Mouse (Mus musculus) c-Kit-positive CD71-negative TER-119-negative erythroid progenitor cells, embryonic 14.5 days (primary cell): ENCODE measurements at regions not wholly inside any gene's neighbourhood (a gene's known extent, or its start where the extent isn't known, plus 50 kb on each side); places are given as distances from the start of the nearest gene placed in this dataset.

Source experiments
- DNase-seq: peaks from one replicate; pipeline ENCODE4 v3.0.0-alpha.2; 2013; ENCODE audit warnings: low read depth

DNA sequence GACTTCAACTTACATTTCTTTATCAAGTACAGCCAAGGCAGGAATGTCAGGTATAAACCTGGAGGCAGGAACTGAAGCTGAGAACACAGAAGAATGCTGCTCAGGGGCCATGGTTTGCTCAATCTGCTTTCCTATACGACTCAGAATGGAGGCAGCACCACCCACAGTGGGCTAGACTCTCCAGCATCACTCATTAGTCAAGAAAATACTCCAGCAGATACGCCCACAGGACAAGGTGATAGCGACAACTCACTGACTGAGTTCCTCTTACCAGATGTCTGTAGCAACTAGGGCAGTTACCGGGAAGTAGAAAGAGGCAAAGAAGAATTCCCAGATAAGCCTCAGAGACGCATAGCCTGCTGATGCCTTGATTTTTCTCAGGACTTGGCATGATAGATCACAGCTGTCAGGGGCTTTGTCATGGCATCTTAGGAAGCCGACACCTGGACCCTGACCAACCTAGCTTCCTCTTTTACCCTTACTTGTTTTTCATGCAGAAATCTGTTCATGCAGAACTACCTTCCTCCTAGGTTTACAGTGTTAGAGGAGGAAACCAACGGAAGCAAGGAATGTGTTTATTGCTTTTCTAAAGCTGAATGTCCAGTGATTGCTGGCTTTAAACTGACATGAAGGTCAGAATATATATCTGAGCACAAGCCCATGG lies 110.7 kb upstream of the Sp4 start:
- no peak for DNase-seq

DNA sequence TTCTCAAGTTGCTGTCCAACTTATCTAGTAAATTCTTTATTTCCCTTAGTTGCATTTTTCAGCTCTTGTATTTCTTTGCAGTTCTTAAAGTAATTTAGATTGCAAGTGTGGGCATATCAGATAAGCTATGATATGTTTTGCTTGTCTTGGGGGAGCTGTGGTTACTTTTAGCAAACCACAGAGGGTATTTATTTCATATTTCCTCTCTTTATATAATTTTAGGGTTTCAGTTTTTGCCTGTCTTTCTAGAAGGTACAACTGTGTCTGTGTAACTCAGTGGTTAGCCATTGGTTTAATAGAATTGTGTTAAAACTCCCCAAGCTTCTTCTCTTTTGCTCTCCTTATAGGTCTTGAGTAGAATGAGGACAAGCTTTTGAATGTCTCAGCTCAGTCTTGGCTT lies 109.7 kb upstream of the Sp4 start:
- no peak for DNase-seq

DNA sequence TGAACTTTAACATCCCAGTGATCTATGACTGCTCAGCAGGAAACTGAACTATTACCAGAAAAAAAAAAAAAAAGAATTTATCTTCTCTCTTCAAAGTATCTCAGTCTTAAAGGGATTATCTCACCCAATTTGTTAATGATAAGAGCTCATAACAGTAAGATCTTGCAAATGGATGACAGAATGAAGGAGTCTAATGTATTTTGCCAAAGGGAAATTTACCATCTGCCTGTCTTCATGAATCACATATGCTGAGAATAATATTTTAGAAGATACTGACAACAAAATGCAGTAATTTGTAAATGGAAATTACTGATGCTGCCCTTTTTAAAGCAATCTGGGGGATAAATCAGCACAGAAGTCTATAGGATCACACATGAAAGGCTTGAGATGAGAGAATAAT lies 103.9 kb upstream of the Sp4 start:
- DNase-seq = no peak

DNA sequence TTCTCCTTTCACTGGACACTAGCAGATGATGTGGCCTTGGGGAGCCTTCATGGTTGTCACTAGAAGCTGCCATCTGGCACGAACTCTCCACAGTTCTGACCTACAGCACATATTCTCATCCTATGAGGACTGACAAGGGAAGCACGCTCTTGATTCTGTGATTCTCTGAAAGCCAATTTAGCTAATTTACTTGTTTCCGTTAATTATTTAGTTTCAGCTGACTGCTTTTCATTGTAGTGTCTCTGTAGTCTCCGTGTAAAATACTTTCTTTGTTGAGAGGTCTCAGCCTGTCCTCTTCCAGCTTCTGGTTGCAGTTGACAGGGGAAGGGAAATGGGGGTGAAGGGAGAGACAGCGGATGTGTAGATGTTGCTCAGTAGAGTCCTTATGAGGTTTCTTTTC lies 102.9 kb upstream of the Sp4 start:
- no peak for DNase-seq

DNA sequence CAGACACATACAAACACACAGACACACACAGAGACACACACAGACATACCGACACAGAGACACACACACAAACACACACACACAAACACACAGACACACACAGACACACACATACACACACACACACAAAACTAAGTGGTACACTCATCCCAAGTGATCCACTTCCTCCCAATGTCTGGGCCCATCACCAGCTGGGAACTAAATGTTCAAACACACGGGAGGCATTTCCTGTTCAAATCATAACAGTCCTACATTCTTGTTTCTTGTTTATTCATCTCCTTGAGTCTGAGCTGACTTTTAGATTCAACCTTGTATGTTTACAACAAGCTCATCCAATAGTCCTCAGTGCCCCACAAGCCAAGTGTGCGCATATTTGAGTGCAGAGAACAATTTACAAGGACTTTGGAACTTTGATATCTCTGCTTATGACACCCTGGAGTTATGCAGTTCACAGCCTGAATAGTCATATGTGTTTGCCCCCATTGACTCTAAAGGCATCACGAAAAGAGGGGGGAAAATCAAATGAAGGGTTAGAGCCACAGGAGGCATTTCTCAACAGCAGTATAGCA lies 102.4 kb upstream of the Sp4 start:
- DNase-seq = no peak

DNA sequence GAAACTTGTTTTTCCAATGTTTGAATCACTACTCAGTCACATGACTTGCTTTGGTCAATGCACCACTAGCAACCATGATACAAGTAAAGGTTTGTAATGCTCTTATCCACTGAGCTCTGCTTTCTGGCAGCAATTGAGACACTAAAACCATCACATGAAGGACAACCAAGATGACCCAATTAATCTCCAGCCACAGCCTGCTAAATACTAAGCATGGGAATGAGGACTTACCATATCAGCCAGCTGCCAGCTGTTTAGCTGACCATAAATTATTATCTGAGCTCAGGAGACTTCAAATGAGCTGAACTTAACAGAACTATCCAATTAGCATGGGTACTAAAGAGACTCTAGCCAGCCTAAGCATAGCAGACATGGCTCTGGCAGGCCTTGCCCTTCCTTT lies 100.1 kb upstream of the Sp4 start:
- no peak for DNase-seq

DNA sequence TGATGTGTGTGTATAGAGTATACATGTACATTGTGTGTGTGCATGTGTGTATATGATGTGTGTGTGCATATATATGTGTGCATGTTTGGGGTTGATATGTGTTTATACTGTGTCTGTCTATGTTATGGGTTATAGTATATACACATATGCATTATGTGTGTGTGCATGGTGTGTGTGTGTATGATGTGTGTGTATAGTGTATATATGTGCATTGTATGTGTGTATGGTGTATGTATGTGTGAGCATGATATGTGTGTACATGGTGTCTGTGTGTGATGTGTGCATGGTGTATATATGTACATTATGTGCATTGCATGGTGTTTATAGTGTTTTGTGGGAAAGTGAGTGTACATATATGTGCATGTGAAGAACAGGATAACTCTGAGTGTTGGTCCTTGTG lies 90.4 kb upstream of the Sp4 start:
- DNase-seq = no peak

DNA sequence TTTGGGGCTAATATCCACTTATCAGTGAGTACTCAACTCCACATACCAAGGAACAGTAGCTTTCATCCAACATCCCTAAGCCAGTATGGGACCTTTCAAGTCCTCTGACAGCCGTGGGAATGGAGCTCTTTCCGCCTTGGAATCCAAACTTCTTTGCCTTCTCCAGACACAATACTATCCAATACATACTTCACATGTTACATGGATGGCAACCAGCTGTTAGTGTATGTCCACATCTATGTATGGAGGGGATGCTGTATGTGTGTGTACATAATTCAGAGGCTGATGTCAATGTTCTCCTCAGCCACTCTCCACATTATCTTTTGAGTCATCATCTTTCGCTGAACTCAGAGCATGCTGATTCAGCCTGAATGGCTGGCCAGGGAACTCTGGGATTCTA lies 79.8 kb upstream of the Sp4 start:
- DNase-seq = no peak

DNA sequence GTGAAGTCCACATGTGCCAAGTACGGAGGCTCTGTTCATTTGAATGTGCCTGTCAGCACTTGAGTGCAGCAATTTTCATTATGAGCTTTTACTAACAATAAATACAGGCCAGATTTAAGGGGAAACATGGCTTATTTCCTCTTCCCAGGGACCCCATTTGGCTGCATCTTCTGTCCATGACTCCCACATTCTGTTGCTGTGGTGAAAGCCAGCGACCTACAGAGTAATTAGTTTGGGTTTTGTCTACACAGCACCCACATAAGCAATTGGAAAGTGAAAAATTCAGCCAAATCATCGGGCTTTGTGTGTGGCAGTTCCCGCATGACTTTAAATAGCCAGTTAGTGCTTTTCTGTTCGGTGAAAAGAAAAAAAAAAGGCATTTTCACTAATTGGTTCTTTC lies 76.7 kb upstream of the Sp4 start:
- no peak for DNase-seq

DNA sequence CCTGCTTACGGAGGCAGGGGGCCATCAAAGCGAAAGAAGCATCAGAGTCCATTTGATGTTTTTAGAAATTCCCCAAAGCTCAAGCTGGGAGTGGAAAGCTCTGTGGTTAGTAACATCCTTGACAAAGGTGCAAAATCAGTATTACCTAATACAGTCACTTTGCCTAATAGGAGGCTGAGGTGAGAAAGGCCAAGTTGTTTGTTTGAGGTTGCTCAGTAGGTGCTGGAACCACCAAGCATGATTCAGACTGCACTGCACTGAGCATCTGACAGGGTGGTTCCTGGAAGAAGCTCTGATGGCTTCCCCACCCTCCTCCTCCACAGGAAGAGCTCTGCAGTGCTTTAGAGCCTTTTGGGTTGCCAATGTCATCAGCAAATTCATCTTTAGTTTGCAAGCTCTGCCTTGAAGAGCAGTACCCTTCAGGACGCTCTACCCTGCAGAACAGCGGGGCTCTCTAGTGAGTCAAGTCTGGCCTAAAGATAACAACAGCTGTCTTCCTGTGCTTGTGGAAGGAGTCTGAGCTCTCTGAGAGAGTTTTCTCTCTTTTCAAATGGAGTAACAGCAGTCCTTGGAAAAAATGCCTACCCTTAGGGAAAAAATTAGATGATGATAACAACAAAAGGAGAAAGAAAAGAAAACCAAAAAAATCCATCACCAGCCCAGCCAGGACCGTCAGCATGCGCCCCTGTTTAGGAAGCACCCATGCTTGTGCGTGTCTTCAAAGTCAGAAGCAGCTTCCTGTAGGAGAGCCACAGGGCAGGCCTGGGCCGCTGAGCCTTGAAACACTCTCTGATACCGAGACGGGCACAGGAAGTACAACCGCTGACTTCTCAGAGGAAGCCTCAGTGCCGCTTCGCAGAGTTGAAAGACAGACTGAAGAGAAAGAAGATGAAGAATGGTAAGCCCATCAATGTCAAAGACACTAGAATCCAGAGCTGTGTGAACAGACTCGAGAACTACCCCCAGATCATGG lies 75.6 kb upstream of the Sp4 start:
- DNase-seq = no peak

DNA sequence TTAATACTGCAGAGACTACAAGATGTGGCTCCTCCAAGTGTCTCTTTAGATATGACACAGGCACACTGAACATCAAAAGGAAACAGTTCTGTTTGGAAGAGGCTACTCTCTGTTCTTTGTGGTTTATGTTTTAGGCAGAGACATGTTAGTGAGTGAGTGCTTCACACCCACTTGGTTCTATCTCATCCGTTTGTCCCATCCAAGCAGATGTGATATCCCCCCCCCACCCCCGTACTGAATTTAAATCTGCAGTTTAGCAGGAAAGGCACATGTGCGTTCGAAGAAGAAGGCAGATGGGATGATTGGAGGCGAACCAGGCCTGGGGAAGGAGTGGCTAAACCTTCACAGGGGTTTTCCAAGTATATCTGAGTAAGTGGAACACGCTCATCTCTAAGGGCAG lies 72.0 kb upstream of the Sp4 start:
- no peak for DNase-seq

DNA sequence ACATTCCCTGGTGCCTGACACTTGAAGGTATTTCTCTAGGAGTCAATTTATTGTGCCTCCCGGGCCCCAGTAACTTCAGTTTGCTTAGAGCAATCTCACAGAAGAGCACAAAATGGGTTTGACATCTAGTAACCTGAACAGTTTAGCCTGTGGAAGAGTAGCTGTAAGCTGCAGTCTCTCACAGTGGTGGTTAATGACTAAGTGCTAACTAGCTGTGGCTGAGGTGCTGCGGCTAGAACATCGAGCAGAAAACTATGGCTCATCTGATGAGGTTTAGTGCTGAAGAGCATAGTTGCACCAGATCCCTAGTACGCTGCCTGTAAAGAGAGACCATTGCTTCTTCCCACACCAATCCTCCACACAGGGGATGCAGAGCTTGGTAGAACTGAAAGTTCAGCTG lies 70.7 kb upstream of the Sp4 start:
- no peak for DNase-seq

DNA sequence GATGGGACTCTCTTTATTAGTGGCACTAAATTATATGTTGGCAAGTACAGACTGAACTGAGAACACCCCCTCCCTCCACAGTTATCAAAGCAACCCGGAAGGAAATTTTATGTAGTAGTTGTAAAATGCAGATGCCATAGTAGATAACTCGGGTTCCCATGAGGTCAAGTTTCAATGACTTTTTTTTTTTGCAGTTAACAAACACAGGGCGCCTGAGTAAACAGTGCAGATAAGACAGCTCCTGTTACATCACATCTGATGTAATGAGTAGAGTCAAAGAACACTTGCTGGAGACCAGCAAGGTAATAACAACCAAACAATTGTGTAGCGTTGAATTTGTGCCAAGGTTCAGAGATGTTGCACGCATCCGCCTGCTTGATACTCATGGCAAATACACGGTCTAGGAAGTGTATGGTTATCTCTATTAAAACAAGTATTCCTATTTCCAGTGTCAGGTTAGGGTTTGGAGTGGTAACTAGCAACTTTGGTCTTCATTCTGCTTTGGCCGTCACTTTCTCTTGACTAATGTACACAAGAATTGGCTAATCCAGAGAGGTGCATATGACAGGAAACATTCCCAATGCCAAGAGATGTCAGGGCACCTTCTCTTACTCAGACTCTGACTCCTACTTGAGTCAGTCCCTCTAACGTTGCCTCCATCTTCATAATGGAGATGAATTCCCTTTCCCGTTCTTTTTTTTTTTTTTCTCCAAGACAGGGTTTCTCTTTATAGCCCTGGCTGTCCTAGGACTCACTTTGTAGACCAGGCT lies 66.3 kb upstream of the Sp4 start:
- DNase-seq = no peak

DNA sequence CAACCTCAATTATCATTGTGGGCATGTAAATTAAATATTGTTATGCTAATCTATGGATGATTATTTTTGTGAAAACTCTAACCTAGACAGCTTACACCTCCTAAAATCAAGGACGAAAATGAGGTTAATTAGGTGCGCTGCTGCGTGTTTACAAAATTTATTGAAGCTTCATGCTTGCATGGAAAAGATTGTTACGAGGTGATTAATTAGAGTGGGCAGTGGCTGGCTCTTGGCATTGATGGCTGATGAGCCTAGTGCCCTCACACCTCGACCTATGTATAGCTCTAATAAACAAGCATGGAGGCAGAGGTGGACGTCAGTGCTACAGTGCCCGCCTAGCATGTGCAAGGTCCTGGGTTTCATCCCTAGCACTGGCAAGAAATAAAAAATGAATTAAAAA lies 51.6 kb upstream of the Sp4 start:
- DNase-seq = no peak

DNA sequence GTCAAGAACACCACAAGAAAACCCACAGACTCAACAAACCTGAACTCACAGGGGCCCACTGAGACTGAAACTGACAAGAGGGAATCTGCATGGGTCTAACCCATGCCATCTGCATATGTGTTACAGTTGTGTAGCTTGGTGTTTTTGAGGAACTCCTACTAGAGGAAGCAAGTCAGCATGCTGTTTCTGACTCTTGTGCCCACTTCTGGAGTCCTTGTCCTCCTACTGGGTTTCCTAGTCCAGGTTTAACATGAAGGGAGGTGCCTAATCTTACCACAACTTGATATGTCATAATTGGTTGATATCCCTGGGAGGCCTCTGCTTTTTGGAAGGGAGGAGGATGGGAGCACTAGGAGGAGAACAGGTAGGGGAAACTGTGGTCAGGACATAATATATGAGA lies 50.2 kb upstream of the Sp4 start:
- no peak for DNase-seq
